Mouse (Mus musculus) heart, embryonic 14.5 days (tissue): Measurements from ENCODE around the gene Dusp22. TPM values are rescaled to one million over a fixed set of nuclear protein-coding genes. Genes with fewer than 3 reads are reported as not detected.

Experiments used
- ATAC-seq: fragments of 200-750 bp; cut with Nextera tagmentation; 2 replicates; pipeline ENCODE4 v1.8.0; 2017; ENCODE audit warnings: low read depth, moderate TSS enrichment; ENCODE audit not compliant: insufficient number of reproducible peaks, insufficient read depth, low FRiP score
- H3K27ac ChIP-seq, 2 experiments: fragments of 200-500 bp in 1 of 2; fragments of 300-500 bp in 1 of 2; sonication (generic) in 1 of 2; replicated peaks in 1 of 2; 2 replicates each; pipeline ENCODE4 v1.5.1; 2012 to 2014; ENCODE audit warnings: low read depth in 2 of 2, low read length in 2 of 2, control low read depth in 1 of 2, mild to moderate bottlenecking in 1 of 2, mixed read lengths in 1 of 2; ENCODE audit not compliant: control insufficient read depth in 1 of 2, insufficient read depth in 1 of 2
- H3K27me3 ChIP-seq: fragments of 300-500 bp; sonication (generic); 2 replicates; pipeline ENCODE4 v1.6.1; 2014; ENCODE audit warnings: mild to moderate bottlenecking, low read length, control low read depth; ENCODE audit not compliant: control insufficient read depth, insufficient read depth
- H3K36me3 ChIP-seq: fragments of 300-500 bp; sonication (generic); 2 replicates; pipeline ENCODE4 v1.6.1; 2014; ENCODE audit warnings: mild to moderate bottlenecking, control low read depth, low read length, mixed read lengths; ENCODE audit not compliant: control insufficient read depth, insufficient read depth
- H3K4me1 ChIP-seq, 2 experiments: fragments of 200-500 bp in 1 of 2; fragments of 300-500 bp in 1 of 2; sonication (generic) in 1 of 2; 2 replicates each; pipeline ENCODE4 v1.6.1; 2012 to 2014; ENCODE audit warnings: low read length in 2 of 2, control low read depth in 1 of 2, mixed read lengths in 1 of 2; ENCODE audit not compliant: control insufficient read depth in 2 of 2, insufficient read depth in 2 of 2
- H3K4me2 ChIP-seq: fragments of 300-500 bp; sonication (generic); 2 replicates; pipeline ENCODE4 v1.6.1; 2014; ENCODE audit warnings: mild to moderate bottlenecking, low read length
- H3K4me3 ChIP-seq, 2 experiments: fragments of 200-500 bp in 1 of 2; fragments of 300-500 bp in 1 of 2; sonication (generic) in 1 of 2; 2 replicates each; pipeline ENCODE4 v1.5.1; 2012 to 2014; ENCODE audit warnings: low read length in 2 of 2, mild to moderate bottlenecking in 2 of 2, control low read depth in 1 of 2, low read depth in 1 of 2, moderate library complexity in 1 of 2; ENCODE audit not compliant: control insufficient read depth in 1 of 2, insufficient read depth in 1 of 2
- H3K9ac ChIP-seq: fragments of 300-500 bp; sonication (generic); 2 replicates; pipeline ENCODE4 v1.6.1; 2014; ENCODE audit warnings: mild to moderate bottlenecking, low read length
- H3K9me3 ChIP-seq: fragments of 300-500 bp; sonication (generic); 2 replicates; pipeline ENCODE4 v1.6.1; 2016; ENCODE audit warnings: low read length, control low read depth; ENCODE audit not compliant: control insufficient read depth
- WGBS: fragments of 180-500 bp; shearing (Covaris S2); extraction: QIAGEN DNeasy Blood & Tissue Kit; methylation state at CpG from one replicate; pipeline ENCODE4 v1.1.7; 2014; 5-methylcytosine and 5-hydroxymethylcytosine counted together
- polyA plus RNA-seq: library from polyadenylated mRNA; unstranded; fragments of >200 nt; fragmentation: Nextera tagmentation; extraction: Ambion mirVana; gene quantifications from 2 replicates; pipeline ENCODE4 v1.2.1, GENCODE M21; 2014

Dusp22 gene
- polyA plus RNA-seq, 1 experiment from 2014 or later, result 19.6 TPM

GRCm38 (mm10) chr13:30657779-30658178, 2.0 kb upstream of the Dusp22 start:
- Histone ChIP-seq H3K9me3 (no peaks in the 10 kb centered on the region), H3K4me3 (no peak overlapping the region), H3K4me1 (peaks cover 4 to 6% of the 10 kb centered on the region in 2 experiments; a peak in 3 of 4 replicates), H3K36me3 (no peaks in the 10 kb centered on the region), H3K27ac (no peak overlapping the region), H3K4me2 (no peak overlapping the region), H3K27me3 (no peaks in the 10 kb centered on the region), H3K9ac (no peak overlapping the region)
- 58% methylated on average over 2 of the region's 2 CpGs for WGBS
- no peak for ATAC-seq

DNA sequence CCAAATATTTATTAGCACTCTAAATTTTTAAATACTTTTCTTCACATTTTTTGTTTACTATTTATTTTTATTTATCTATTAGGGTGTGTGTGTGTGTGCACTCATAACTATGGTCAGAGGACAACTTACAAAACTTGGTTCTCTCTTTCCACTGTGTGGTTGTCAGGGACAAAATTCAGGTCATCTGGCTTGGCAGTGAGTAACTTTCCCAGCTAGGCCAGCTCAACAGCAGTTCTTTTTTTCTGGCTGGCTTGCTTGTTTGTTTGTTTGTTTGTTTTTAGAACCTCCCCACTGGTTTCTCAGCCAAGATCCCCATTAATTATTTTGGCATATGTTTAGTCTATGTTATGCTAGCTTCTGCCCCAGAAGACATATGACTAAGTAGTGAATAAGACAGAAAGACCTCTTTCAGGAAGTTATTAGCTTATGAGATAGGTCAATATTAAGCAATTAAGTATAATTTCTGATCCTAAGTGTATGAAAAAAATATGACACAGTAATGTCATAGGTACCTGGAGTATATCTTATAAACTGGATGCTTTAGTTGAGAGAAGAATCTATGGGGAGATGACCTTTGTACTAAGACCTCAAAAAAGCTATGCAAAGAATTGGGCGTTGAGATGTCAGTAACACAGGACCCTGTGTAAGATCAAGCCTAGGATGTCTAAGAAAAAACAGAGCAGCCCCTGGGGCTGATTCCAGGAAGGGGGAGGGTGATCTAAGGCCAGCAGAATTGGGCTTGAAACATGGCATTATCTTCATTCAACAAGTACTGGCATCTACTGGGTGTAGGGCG, 1.4 kb upstream of the Dusp22 start:
- 80% methylated on average over 2 of the region's 2 CpGs for WGBS
- Histone ChIP-seq H3K36me3 (no peaks in the 10 kb centered on the region), H3K4me1 (peaks cover 4 to 6% of the 10 kb centered on the region in 2 experiments; a peak in 3 of 4 replicates), H3K9ac (no peak overlapping the region), H3K9me3 (no peaks in the 10 kb centered on the region), H3K4me2 (no peak overlapping the region), H3K27ac (no peak overlapping the region), H3K4me3 (no peak overlapping the region), H3K27me3 (no peaks in the 10 kb centered on the region)
- ATAC-seq, result no peak

DNA sequence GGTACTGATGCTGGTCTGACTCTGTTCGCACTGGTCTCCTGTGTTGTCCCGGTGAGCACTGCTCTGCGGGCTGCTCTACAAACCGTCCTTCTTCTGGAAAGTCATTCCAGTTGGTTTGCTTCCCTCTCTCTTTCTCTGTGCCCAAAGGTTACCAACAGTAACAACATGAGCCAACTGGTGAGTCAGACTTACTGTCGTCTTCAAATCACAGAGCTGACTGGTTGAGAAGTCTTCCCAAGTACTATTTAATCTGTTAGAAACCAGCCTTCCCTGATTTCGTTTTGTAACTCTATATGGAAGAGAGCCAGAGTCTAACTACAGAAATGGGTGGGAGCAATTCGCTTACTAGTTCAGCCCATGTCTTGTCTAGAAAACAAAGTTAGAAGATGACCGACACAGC, 5.5 kb downstream of the Dusp22 start:
- no peaks in the 10 kb centered on the region for H3K9me3 ChIP-seq
- no peak for ATAC-seq
- no peaks in the 10 kb centered on the region for H3K36me3 ChIP-seq
- H3K4me3 ChIP-seq, result no peak overlapping the region
- peaks cover 3 to 7% of the 10 kb centered on the region in 2 experiments; a peak in 3 of 4 replicates for H3K4me1 ChIP-seq
- H3K4me2 ChIP-seq, result no peak overlapping the region
- H3K27me3 ChIP-seq, result no peaks in the 10 kb centered on the region
- H3K9ac ChIP-seq, result no peak overlapping the region
- no peak overlapping the region for H3K27ac ChIP-seq
- WGBS, result 82% methylated on average over 8 of the region's 8 CpGs

- no peak overlapping the region for H3K27ac ChIP-seq
- 0 out of 2 replicates have a peak, but pooled peaks cover 2% of the 10 kb centered on the region for H3K36me3 ChIP-seq
- H3K9ac ChIP-seq, result no peak overlapping the region
- no peak for ATAC-seq
- H3K9me3 ChIP-seq, result no peaks in the 10 kb centered on the region
- H3K4me2 ChIP-seq, result no peak overlapping the region
- H3K27me3 ChIP-seq, result no peaks in the 10 kb centered on the region
- H3K4me3 ChIP-seq, result no peak overlapping the region
- WGBS, result 81% methylated on average over 10 of the region's 10 CpGs
- peaks cover 0 to 4% of the 10 kb centered on the region in 2 experiments; a peak in 2 of 4 replicates for H3K4me1 ChIP-seq
These were observed 6.7 kb downstream of the Dusp22 start for GRCm38 (mm10) chr13:30666537-30666936.

DNA sequence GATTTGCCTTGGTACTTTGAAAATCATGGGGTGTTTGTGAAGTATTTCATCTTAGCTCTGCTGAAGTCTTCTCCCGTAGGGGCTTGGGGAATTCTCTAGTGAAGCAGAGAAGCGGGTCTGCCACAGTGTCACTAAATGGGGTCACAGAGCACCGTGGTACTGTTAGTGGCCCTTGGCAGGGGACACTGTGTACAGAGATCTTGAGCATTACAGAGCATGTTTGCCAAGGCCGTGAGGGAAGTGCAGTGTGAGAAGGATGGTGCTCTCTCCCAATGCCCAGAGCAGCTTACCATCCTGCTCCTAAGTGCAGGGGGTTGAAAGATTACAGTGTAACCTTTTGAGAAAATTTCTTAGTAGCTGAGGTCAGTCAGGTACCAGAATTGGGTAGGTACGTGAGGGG, 8.5 kb downstream of the Dusp22 start:
- WGBS, result 76% methylated on average over 5 of the region's 5 CpGs

DNA sequence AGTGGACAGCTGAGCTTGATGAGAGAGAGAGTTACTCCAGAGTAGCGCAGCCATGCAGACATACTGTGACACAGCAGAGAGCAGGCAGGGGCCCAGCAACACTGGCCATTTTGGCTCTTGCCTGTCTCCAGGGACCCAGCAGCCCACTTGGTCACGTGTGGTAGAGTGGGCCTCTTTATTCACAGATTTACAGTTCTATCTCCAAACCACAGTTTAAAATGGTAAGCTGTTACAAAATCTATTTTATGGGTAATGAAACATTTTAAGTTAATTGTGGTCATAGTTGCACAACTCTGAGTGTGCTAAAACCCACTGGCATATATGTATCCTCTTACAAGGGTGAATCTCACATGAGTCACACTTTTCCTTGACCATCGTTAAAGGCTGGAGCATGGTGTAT, 9.5 kb downstream of the Dusp22 start:
- 84% methylated on average over 3 of the region's 3 CpGs for WGBS
- 0 out of 2 replicates have a peak, but pooled peaks cover 2% of the 10 kb centered on the region for H3K36me3 ChIP-seq
- H3K27ac ChIP-seq, result no peak overlapping the region
- no peak for ATAC-seq
- H3K4me1 ChIP-seq, result peaks cover 0 to 4% of the 10 kb centered on the region in 2 experiments; a peak in 2 of 4 replicates
- H3K9ac ChIP-seq, result no peak overlapping the region
- H3K4me3 ChIP-seq, result no peak overlapping the region
- no peaks in the 10 kb centered on the region for H3K9me3 ChIP-seq
- no peaks in the 10 kb centered on the region for H3K27me3 ChIP-seq
- H3K4me2 ChIP-seq, result no peak overlapping the region

More for the DNA sequence above, 8.5 kb downstream of the Dusp22 start:
- Histone ChIP-seq H3K27ac (no peak overlapping the region), H3K9me3 (no peaks in the 10 kb centered on the region), H3K9ac (no peak overlapping the region), H3K4me2 (no peak overlapping the region), H3K27me3 (no peaks in the 10 kb centered on the region), H3K36me3 (0 out of 2 replicates have a peak, but pooled peaks cover 2% of the 10 kb centered on the region), H3K4me1 (peaks cover 0 to 4% of the 10 kb centered on the region in 2 experiments; a peak in 2 of 4 replicates), H3K4me3 (no peak overlapping the region)
- ATAC-seq, result no peak

DNA sequence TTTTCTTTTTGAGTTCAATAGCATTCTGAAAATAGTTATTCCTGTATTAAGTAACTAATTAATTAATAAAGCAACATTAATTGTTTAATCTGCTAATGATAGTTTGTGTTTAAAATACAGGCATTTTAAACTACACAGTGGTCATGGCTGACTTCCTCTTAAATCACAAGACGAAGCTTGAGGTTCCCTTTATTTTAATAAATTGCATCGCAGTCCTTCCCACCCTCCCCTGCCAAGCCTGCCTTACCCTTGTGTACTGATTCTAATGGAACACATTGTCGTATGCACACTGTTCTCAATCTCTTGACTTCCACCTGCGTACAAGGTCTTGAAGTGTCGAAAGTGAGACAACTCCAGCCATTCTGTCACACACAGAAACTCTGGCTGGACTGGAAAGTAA, 14.1 kb downstream of the Dusp22 start:
- ATAC-seq, result no peak
- 87% methylated on average over 5 of the region's 5 CpGs for WGBS
- H3K36me3 ChIP-seq, result 0 out of 2 replicates have a peak, but pooled peaks cover 2% of the 10 kb centered on the region

More for the DNA sequence above, 14.1 kb downstream of the Dusp22 start:
- Histone ChIP-seq H3K27ac (no peak overlapping the region), H3K27me3 (no peaks in the 10 kb centered on the region), H3K9ac (no peak overlapping the region), H3K4me3 (no peak overlapping the region), H3K4me2 (no peak overlapping the region), H3K4me1 (no peaks in the 10 kb centered on the region), H3K9me3 (no peaks in the 10 kb centered on the region)
